Mouse (Mus musculus) layer of hippocampus, postnatal 36 days (tissue): ENCODE results near the gene Zfp459. TPM values are rescaled to one million over a fixed set of nuclear protein-coding genes. Genes with fewer than 3 reads are reported as not detected.
A peak's percentile ranks its signal among the peaks of the same experiment; 100 is the strongest.
"Not testable (repeated sequence)": the region's sequence is repeated elsewhere in the genome, so short reads cannot be mapped to it uniquely, and the experiment has no call there.

Experiments used
- DNase-seq, 2 experiments: peaks; one replicate each; pipeline ENCODE4 v3.0.0; 2022
- total RNA-seq, 2 experiments: library from RNA; stranded (reverse); gene quantifications; 2 replicates each; pipeline ENCODE4 v1.2.3; 2021

The Zfp459 gene
- total RNA-seq: 1 to 10 TPM; 2.5 to 2.9 TPM

- peak; percentile 19 to 25 for DNase-seq
Observed at GRCm38 (mm10) chr13:67421207-67421857, at the start of gene Zfp459. Gene Zfp459 (minus strand): TSS chr13:67421418.

GRCm38 (mm10) chr13:67469274-67469673, 48.1 kb upstream of the Zfp459 start:
- DNase-seq: no peak

- DNase-seq: not testable (repeated sequence)
Observed at GRCm38 (mm10) chr13:67463506-67464185, 42.4 kb upstream of the Zfp459 start.

GRCm38 (mm10) chr13:67452021-67452309, 30.7 kb upstream of the Zfp459 start:
- DNase-seq: peak in 1 of 2 experiments; percentile 3

- DNase-seq: peak; percentile 87 to 91
Observed at GRCm38 (mm10) chr13:67451172-67452020, 30.2 kb upstream of the Zfp459 start, which contains the start of gene Zfp874a. Gene Zfp874a (minus strand): TSS chr13:67451624.

- not testable (repeated sequence) for DNase-seq
Observed at GRCm38 (mm10) chr13:67437095-67437494, 15.9 kb upstream of the Zfp459 start.

- no peak for DNase-seq
Observed at GRCm38 (mm10) chr13:67428116-67428515, 6.9 kb upstream of the Zfp459 start.

GRCm38 (mm10) chr13:67425699-67426098, 4.5 kb upstream of the Zfp459 start:
- DNase-seq: not testable (repeated sequence)

GRCm38 (mm10) chr13:67422532-67422931, 1.3 kb upstream of the Zfp459 start:
- not testable (repeated sequence) for DNase-seq

- DNase-seq: no peak
Observed at GRCm38 (mm10) chr13:67420558-67421206, 536 bp downstream of the Zfp459 start.

GRCm38 (mm10) chr13:67416811-67417210, 4.4 kb downstream of the Zfp459 start:
- DNase-seq: no peak

- DNase-seq: no peak
Observed at GRCm38 (mm10) chr13:67415759-67416158, 5.5 kb downstream of the Zfp459 start.

- not testable (repeated sequence) for DNase-seq
Observed at GRCm38 (mm10) chr13:67413634-67414033, 7.6 kb downstream of the Zfp459 start.

GRCm38 (mm10) chr13:67399183-67399903, 21.9 kb downstream of the Zfp459 start, which contains the start of gene Zfp429:
Gene Zfp429 (minus strand): TSS chr13:67399819.
- peak; percentile 53 to 63 for DNase-seq

GRCm38 (mm10) chr13:67376255-67376654, 45.0 kb downstream of the Zfp459 start:
- not testable (repeated sequence) for DNase-seq

- DNase-seq: peak; percentile 36 to 44
Observed at GRCm38 (mm10) chr13:67375050-67375911, 45.9 kb downstream of the Zfp459 start, which contains the start of the genes Gm28041 and Zfp456. Gene Gm28041 (minus strand): TSS chr13:67375733. Gene Zfp456 (minus strand): TSS chr13:67375810.

- peak; percentile 86 to 89 for DNase-seq
Observed at GRCm38 (mm10) chr13:67360131-67360744, 61.0 kb downstream of the Zfp459 start, which contains the start of the genes Gm28044 and Zfp953. Gene Gm28044 (minus strand): TSS chr13:67360536. Gene Zfp953 (minus strand): TSS chr13:67360605.
